Mouse (Mus musculus) kidney, adult 2 months (tissue): Measurements from ENCODE around the gene Macrod2. TPM values are rescaled to one million over a fixed set of nuclear protein-coding genes. Genes with fewer than 3 reads are reported as not detected.

Experiments used
- DNase-seq: peaks from one replicate; pipeline ENCODE4 v3.0.0; 2021
- H3K27ac ChIP-seq: fragments of 200-500 bp; 2 replicates; pipeline ENCODE4 v1.5.1; 2012; ENCODE audit warnings: low read depth, low read length, control low read depth, inconsistent platforms; ENCODE audit not compliant: insufficient read depth
- H3K27me3 ChIP-seq: fragments of 200-500 bp; replicated peaks from 2 replicates; pipeline ENCODE4 v1.6.1; 2012; ENCODE audit warnings: mild to moderate bottlenecking, moderate library complexity, low read length, inconsistent platforms; ENCODE audit not compliant: control insufficient read depth, insufficient read depth
- H3K36me3 ChIP-seq: fragments of 200-500 bp; 2 replicates; pipeline ENCODE4 v1.6.1; 2012; ENCODE audit warnings: mild to moderate bottlenecking, moderate library complexity, low read length, inconsistent platforms; ENCODE audit not compliant: control insufficient read depth, insufficient read depth
- H3K4me1 ChIP-seq: fragments of 200-500 bp; 2 replicates; pipeline ENCODE4 v1.6.1; 2011; ENCODE audit warnings: low read length; ENCODE audit not compliant: control insufficient read depth, insufficient read depth
- H3K4me3 ChIP-seq: fragments of 200-500 bp; 2 replicates; pipeline ENCODE4 v1.5.1; 2011; ENCODE audit warnings: mild to moderate bottlenecking, low read depth, low read length, control low read depth; ENCODE audit not compliant: insufficient read depth
- CTCF ChIP-seq: fragments of 200-500 bp; conservative IDR thresholded peaks from 2 replicates; pipeline ENCODE4 v1.5.1; 2011; ENCODE audit warnings: low read depth, mild to moderate bottlenecking, control low read depth, low read length, moderate library complexity, mixed read lengths; ENCODE audit not compliant: insufficient read depth, insufficient read length
- POLR2A ChIP-seq: fragments of 200-500 bp; IDR thresholded peaks from one replicate; pipeline ENCODE4 v1.6.1; 2011; ENCODE audit warnings: low read depth, low read length, control low read depth
- WGBS: fragments of 180-500 bp; shearing (Covaris S2); methylation state at CpG from one replicate; pipeline ENCODE4 v1.1.7; 2018; 5-methylcytosine and 5-hydroxymethylcytosine counted together
- polyA plus RNA-seq: library from polyadenylated mRNA; depleted of rRNA; stranded (reverse); fragments of >200 nt; gene quantifications from 2 replicates; pipeline ENCODE4 v1.2.3, GENCODE M21; 2012

Macrod2 gene
- polyA plus RNA-seq, 1 experiment, result 9.8 TPM

- no peak for TF ChIP-seq CTCF
- TF ChIP-seq POLR2A, result no peak
- no peaks in the 10 kb centered on the region for H3K4me1 ChIP-seq
- 26% methylated on average over 3 of the region's 3 CpGs for WGBS
- H3K4me3 ChIP-seq, result no peak overlapping the region
- DNase-seq, result no peak
- no peaks in the 10 kb centered on the region for H3K36me3 ChIP-seq
- H3K27ac ChIP-seq, result no peak overlapping the region
- H3K27me3 ChIP-seq, result no peaks in the 10 kb centered on the region
Measured at GRCm38 (mm10) chr2:142373978-142374377, 1978.9 kb downstream of the Macrod2 start.

GRCm38 (mm10) chr2:142380563-142380962 is 1985.5 kb downstream of the Macrod2 start:
- H3K36me3 ChIP-seq, result no peaks in the 10 kb centered on the region
- TF ChIP-seq POLR2A, result no peak
- no peak for TF ChIP-seq CTCF
- H3K27ac ChIP-seq, result no peak overlapping the region
- no peak overlapping the region for H3K4me3 ChIP-seq
- no peaks in the 10 kb centered on the region for H3K27me3 ChIP-seq
- DNase-seq, result no peak
- no peaks in the 10 kb centered on the region for H3K4me1 ChIP-seq
- WGBS, result 74% methylated on average over 2 of the region's 2 CpGs

DNA sequence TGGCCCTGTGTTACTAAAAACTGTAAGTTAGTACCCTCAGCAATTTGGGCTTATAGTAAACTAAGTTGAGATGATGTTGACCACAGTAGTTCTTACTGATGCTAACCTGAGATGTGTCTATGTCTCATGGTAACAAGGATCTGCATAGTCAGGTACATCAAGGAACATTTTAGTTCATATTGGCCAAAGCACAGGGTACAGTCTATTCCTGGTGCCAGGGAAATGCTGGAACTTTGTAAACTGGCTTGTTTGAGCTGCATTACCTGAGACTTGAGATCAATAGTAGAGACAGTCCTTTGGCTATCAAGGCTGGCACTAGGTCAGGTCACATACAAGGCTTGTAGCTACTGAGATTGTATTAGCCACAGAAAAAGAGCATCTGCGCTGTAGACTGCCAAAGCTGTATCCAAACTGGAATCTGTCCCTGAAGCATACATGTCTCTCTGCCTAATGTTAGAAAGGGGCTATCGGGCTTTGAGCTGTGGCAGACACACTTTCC is 1986.0 kb downstream of the Macrod2 start:
- H3K27me3 ChIP-seq, result no peaks in the 10 kb centered on the region
- no peak overlapping the region for H3K27ac ChIP-seq
- TF ChIP-seq CTCF, result no peak
- no peak for TF ChIP-seq POLR2A
- WGBS, result 93% methylated on average over 2 of the region's 2 CpGs
- DNase-seq, result no peak
- H3K4me1 ChIP-seq, result no peaks in the 10 kb centered on the region
- H3K36me3 ChIP-seq, result no peaks in the 10 kb centered on the region
- H3K4me3 ChIP-seq, result no peak overlapping the region

GRCm38 (mm10) chr2:142393546-142393945 is 1998.4 kb downstream of the Macrod2 start:
- TF ChIP-seq POLR2A (no peak), CTCF (no peak)
- no peaks in the 10 kb centered on the region for H3K4me1 ChIP-seq

GRCm38 (mm10) chr2:142399490-142399889 is 2004.4 kb downstream of the Macrod2 start:
- no peak for DNase-seq
- H3K36me3 ChIP-seq, result no peaks in the 10 kb centered on the region
- H3K4me3 ChIP-seq, result no peak overlapping the region
- H3K27ac ChIP-seq, result no peak overlapping the region
- H3K4me1 ChIP-seq, result no peaks in the 10 kb centered on the region
- no peak for TF ChIP-seq POLR2A
- TF ChIP-seq CTCF, result no peak
- no peaks in the 10 kb centered on the region for H3K27me3 ChIP-seq
- 71% methylated on average over 1 of the region's 1 CpGs for WGBS

More at GRCm38 (mm10) chr2:142393546-142393945, 1998.4 kb downstream of the Macrod2 start:
- Histone ChIP-seq H3K27ac (no peak overlapping the region), H3K27me3 (no peaks in the 10 kb centered on the region), H3K36me3 (no peaks in the 10 kb centered on the region), H3K4me3 (no peak overlapping the region)
- no peak for DNase-seq

DNA sequence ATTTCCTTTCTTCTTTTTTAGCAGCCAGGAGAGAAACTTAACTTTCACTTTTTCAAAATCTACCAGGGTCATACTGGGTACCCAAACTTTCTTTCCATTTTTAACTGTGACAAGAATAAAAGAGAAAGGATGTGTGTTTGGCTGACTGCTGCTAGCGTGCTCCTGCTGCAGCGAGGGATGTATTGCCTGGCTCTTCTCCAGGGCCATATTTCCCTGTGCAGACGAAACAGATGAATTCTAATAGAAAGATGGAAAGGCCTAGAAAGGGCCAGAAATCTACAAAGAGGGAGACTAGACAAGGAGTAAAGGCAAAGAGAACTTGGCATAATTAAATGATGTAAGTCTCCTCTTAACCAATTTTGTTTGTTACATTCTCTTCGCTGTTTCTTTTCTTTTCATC is 2005.7 kb downstream of the Macrod2 start:
- no peak overlapping the region for H3K4me3 ChIP-seq
- H3K27me3 ChIP-seq, result no peaks in the 10 kb centered on the region

GRCm38 (mm10) chr2:142401359-142401758 is 2006.2 kb downstream of the Macrod2 start:
- no peak for DNase-seq
- no peak overlapping the region for H3K4me3 ChIP-seq
- no peak overlapping the region for H3K27ac ChIP-seq
- WGBS, result 91% methylated on average over 3 of the region's 3 CpGs
- TF ChIP-seq POLR2A, result no peak
- TF ChIP-seq CTCF, result no peak
- H3K36me3 ChIP-seq, result no peaks in the 10 kb centered on the region
- no peaks in the 10 kb centered on the region for H3K27me3 ChIP-seq
- no peaks in the 10 kb centered on the region for H3K4me1 ChIP-seq

More for the DNA sequence above, 2005.7 kb downstream of the Macrod2 start:
- WGBS, result 80% methylated on average over 4 of the region's 4 CpGs
- Histone ChIP-seq H3K4me1 (no peaks in the 10 kb centered on the region), H3K27ac (no peak overlapping the region), H3K36me3 (no peaks in the 10 kb centered on the region)
- DNase-seq, result no peak
- TF ChIP-seq POLR2A (no peak), CTCF (no peak)
